Mouse (Mus musculus) ES-E14 (cell line): ENCODE measurements around the gene Mllt10. TPM values are rescaled to one million over a fixed set of nuclear protein-coding genes. Genes with fewer than 3 reads are reported as not detected.
A peak's percentile ranks its signal among the peaks of the same experiment; 100 is the strongest.

Experiments used
- DNase-seq: peaks from one replicate; pipeline ENCODE4 v3.0.0-alpha.2; 2013; ENCODE audit warnings: low read depth, low spot score
- H3K27ac ChIP-seq: 2 replicates; pipeline ENCODE4 v1.5.1; 2012; ENCODE audit warnings: low read depth, mild to moderate bottlenecking, low read length, moderate library complexity, mixed read lengths; ENCODE audit not compliant: poor library complexity, insufficient read depth, severe bottlenecking
- H3K36me3 ChIP-seq: 2 replicates; pipeline ENCODE4 v1.6.1; 2012; ENCODE audit warnings: mild to moderate bottlenecking, low read length, moderate library complexity, mixed read lengths; ENCODE audit not compliant: control insufficient read depth, poor library complexity, insufficient read depth, severe bottlenecking
- H3K4me1 ChIP-seq, 2 experiments: fragments of 150-350 bp in 1 of 2; sonication (generic) in 1 of 2; 2 replicates each; pipeline ENCODE4 v1.6.1; 2012; ENCODE audit warnings: low read length in 2 of 2, mild to moderate bottlenecking in 1 of 2, mixed read lengths in 1 of 2; ENCODE audit not compliant: control insufficient read depth in 2 of 2, insufficient read depth in 2 of 2, poor library complexity in 1 of 2
- H3K4me3 ChIP-seq, 2 experiments: fragments of 150-350 bp in 1 of 2; sonication (generic) in 1 of 2; 2 replicates each; pipeline ENCODE4 v1.5.1; 2012; ENCODE audit warnings: low read length in 2 of 2, low read depth in 1 of 2, mild to moderate bottlenecking in 1 of 2, mixed read lengths in 1 of 2; ENCODE audit not compliant: insufficient read depth in 1 of 2, poor library complexity in 1 of 2, severe bottlenecking in 1 of 2
- H3K9ac ChIP-seq: 2 replicates; pipeline ENCODE4 v1.6.1; 2012; ENCODE audit warnings: low read depth, mild to moderate bottlenecking, low read length, mixed read lengths; ENCODE audit not compliant: poor library complexity, insufficient read depth, severe bottlenecking
- H3K9me3 ChIP-seq: fragments of 150-350 bp; sonication (generic); 2 replicates; pipeline ENCODE4 v1.6.1; 2012; ENCODE audit warnings: low read depth, mild to moderate bottlenecking, low read length; ENCODE audit not compliant: control insufficient read depth, insufficient read depth
- CHD2 ChIP-seq: IDR thresholded peaks from 2 replicates; pipeline ENCODE4 v1.6.1; 2014; ENCODE audit warnings: mild to moderate bottlenecking, low read depth, low read length, inconsistent platforms
- HCFC1 ChIP-seq: IDR thresholded peaks from 2 replicates; pipeline ENCODE4 v1.6.1; 2012; ENCODE audit warnings: low read length, inconsistent platforms, borderline replicate concordance; ENCODE audit not compliant: insufficient read depth
- MAFK ChIP-seq: IDR thresholded peaks from 2 replicates; pipeline ENCODE4 v1.6.1; 2014; ENCODE audit warnings: mild to moderate bottlenecking, low read depth, low read length, inconsistent platforms; ENCODE audit not compliant: insufficient read depth
- ZC3H11A ChIP-seq: IDR thresholded peaks from 2 replicates; pipeline ENCODE4 v1.6.1; 2012; ENCODE audit warnings: low read depth, mild to moderate bottlenecking, inconsistent platforms, low read length, borderline replicate concordance
- ZNF384 ChIP-seq: IDR thresholded peaks from 2 replicates; pipeline ENCODE4 v1.6.1; 2012; ENCODE audit warnings: low read depth, low read length, inconsistent platforms
- in situ Hi-C, 2 experiments: fragments of 600-800 bp; cut with MboI; formaldehyde crosslinking; loops; one replicate each; pipeline ENCODE4 v1.15.1; 2025; ENCODE audit warnings: low sequenced_read_pairs in 2 of 2, inconsistent platforms in 1 of 2; ENCODE audit not compliant: unreplicated experiment in 2 of 2
- total RNA-seq: library from RNA; depleted of rRNA; stranded (reverse); fragments of 300-350 nt; gene quantifications from 2 replicates; pipeline ENCODE4 v1.2.3, GENCODE M21; 2012

Mllt10 gene
- total RNA-seq, 1 experiment = 40.7 TPM

DNA sequence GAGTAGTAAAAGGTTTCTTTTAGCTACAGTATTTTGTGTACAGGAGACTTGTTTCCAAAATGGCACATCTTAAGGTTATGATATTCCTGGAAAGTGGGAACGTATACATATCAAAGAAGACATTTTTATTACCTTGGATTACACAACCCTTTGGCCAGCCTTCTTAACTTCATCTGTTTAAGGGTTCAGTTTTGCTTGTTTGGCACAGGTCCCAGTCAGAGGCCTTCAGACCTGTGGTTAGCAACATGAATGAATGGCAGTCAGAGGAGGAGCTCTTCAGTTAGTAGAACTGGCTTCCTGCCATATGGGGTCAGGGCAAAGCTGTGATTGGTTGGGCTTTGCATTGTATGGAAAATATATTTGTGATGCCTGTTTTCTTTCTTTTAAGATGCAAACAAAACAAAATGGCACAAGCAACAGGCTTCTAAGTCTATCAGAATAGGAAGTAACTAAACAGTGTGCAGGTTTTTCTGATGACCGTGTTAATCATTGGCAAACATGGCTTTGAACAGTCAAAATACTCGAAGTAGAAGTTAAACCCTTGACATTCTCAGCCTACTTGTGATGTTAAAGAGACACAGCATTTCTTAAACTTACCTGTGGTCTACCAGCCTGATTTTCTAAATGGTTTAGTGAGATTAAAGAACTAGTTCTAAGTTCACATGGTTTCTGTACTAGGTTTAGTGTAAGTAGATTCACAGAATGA is 140.8 kb downstream of the Mllt10 start:
- Histone ChIP-seq H3K4me3 (no peak overlapping the region), H3K9ac (no peak overlapping the region), H3K36me3 (peaks cover 7% of the 10 kb centered on the region), H3K9me3 (no peaks in the 10 kb centered on the region), H3K4me1 (no peaks in the 10 kb centered on the region), H3K27ac (no peak overlapping the region)
- TF ChIP-seq CHD2 (no peak), HCFC1 (no peak), ZNF384 (no peak), ZC3H11A (no peak), MAFK (no peak)
- in situ Hi-C loops = no loop called here
- no peak for DNase-seq

DNA sequence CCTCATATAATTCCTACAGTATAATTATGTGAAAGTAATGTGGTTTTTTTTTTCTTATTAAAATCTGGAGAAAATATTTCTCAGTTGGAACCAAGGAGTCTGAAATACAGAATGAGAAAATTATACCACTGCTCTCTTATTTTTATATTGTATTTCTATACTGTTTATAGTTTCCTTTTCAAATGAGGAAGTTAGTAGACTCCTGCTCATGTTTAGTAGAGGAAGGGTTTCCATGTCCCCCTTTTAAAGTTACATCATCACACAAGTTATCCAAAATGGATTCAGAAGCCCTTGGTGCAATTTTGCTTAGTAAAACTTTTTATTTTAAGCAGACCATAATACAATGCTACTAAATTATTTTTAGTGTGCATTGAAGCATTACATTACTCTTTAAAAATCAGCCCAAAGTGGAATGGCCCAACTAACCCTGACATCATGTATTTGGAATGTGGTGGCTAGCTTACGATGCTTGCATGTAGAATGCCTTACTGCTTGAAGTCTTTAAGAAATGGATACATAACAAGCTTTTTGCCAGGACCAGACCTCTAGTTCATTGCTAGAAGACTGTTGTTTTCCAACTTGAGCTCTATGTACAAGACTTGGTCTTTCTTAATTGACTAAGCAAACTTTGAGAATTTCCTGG is 146.9 kb downstream of the Mllt10 start:
- in situ Hi-C loops = no loop called here
- H3K36me3 ChIP-seq = peaks cover 19% of the 10 kb centered on the region
- DNase-seq = no peak
- H3K4me1 ChIP-seq = no peaks in the 10 kb centered on the region
- no peaks in the 10 kb centered on the region for H3K9me3 ChIP-seq
- no peak overlapping the region for H3K9ac ChIP-seq
- H3K4me3 ChIP-seq = no peak overlapping the region
- H3K27ac ChIP-seq = no peak overlapping the region
- no peak for TF ChIP-seq HCFC1
- TF ChIP-seq MAFK = no peak
- no peak for TF ChIP-seq ZC3H11A

DNA sequence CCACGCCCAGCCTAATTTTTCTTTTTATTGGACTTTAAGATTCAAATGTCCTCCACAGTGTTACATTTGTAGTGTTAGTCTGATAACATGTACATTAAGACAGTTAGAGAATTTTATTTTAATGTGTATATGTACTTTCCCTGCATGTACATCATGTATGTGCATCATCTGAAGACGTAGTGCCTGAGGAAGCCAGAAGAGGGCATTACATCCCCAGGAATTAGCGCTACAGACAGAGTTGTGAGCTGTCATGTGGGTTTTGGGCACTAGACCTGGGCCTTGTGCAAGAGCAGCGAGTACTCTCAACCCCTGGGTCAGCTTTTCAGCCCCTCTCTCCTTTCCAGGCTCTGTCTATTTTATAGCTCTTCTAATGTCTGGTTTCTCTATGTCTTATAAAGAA is 147.9 kb downstream of the Mllt10 start:
- no peaks in the 10 kb centered on the region for H3K4me1 ChIP-seq
- no peak overlapping the region for H3K27ac ChIP-seq
- no peak overlapping the region for H3K4me3 ChIP-seq
- H3K9me3 ChIP-seq = no peaks in the 10 kb centered on the region
- DNase-seq = peak; percentile 28
- TF ChIP-seq MAFK = no peak
- 0 out of 2 replicates have a peak, but pooled peaks have one; percentile 5 for TF ChIP-seq ZC3H11A
- no peak for TF ChIP-seq ZNF384
- no peak for TF ChIP-seq CHD2
- no peak for TF ChIP-seq HCFC1
- peaks cover 20% of the 10 kb centered on the region for H3K36me3 ChIP-seq
- in situ Hi-C loops = no loop called here
- no peak overlapping the region for H3K9ac ChIP-seq

DNA sequence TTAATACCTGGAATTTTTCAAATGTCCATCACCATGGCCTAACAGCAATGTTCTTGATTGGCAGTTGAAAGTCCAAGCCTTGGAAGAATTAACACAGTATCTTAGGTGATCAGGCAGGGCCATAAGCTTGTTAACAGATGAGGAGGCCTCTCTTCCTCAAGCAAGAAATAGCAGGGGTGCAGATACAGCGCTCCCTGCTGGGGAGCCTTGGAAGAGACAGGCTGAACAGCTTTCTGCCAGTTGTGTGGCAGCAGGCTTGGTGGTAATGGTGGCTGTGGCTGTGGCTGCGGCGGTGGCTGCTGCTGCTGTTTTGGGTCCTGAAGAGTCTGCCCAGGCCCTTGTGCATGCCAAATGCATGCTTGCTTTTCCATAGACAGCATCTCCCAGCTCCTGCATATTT is 150.1 kb downstream of the Mllt10 start:
- H3K9ac ChIP-seq = no peak overlapping the region
- H3K36me3 ChIP-seq = peaks cover 27% of the 10 kb centered on the region
- no peaks in the 10 kb centered on the region for H3K4me1 ChIP-seq
- no peaks in the 10 kb centered on the region for H3K9me3 ChIP-seq
- no peak overlapping the region for H3K4me3 ChIP-seq
- H3K27ac ChIP-seq = no peak overlapping the region
- no peak for TF ChIP-seq ZNF384
- no peak for TF ChIP-seq CHD2
- no peak for TF ChIP-seq MAFK
- TF ChIP-seq HCFC1 = no peak
- peak; percentile 41; the same call in 1 of the 2 replicates for TF ChIP-seq ZC3H11A
- DNase-seq = peak; percentile 70
- in situ Hi-C loops = no loop called here

DNA sequence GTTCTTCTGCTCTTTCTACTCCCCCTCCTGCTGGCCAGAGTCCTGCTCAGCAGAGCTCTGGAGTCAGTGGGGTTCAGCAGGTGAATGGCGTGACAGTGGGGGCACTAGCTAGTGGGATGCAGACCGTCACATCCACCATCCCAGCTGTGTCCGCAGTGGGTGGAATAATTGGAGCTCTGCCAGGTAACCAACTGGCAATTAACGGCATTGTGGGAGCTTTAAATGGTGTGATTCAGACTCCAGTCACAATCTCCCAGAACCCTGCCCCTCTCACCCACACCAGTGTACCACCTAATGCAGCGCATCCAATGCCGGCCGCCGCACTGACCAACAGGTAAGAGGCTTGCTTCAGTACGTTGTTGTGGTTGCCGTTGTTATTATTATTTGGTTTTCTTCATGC is 151.8 kb downstream of the Mllt10 start:
- no peak for TF ChIP-seq HCFC1
- TF ChIP-seq ZC3H11A = no peak
- no peak for TF ChIP-seq ZNF384
- TF ChIP-seq MAFK = no peak
- TF ChIP-seq CHD2 = no peak
- H3K9me3 ChIP-seq = no peaks in the 10 kb centered on the region
- H3K36me3 ChIP-seq = peaks cover 33% of the 10 kb centered on the region
- DNase-seq = no peak
- in situ Hi-C loops = no loop called here
- no peak overlapping the region for H3K27ac ChIP-seq
- no peak overlapping the region for H3K4me3 ChIP-seq
- no peak overlapping the region for H3K9ac ChIP-seq
- H3K4me1 ChIP-seq = no peaks in the 10 kb centered on the region
